Mouse (Mus musculus) forebrain, embryonic 16.5 days (tissue): Measurements from ENCODE around the gene Mapt. TPM values are rescaled to one million over a fixed set of nuclear protein-coding genes. Genes with fewer than 3 reads are reported as not detected.

Experiments used
- ATAC-seq: fragments of 200-750 bp; cut with Nextera tagmentation; 2 replicates; pipeline ENCODE4 v1.8.0; 2017; ENCODE audit warnings: mild to moderate bottlenecking, moderate library complexity
- H3K27ac ChIP-seq: fragments of 300-500 bp; sonication (generic); 2 replicates; pipeline ENCODE4 v1.5.1; 2014; ENCODE audit warnings: low read length, control low read depth
- H3K27me3 ChIP-seq: fragments of 300-500 bp; sonication (generic); replicated peaks from 2 replicates; pipeline ENCODE4 v1.6.1; 2014; ENCODE audit warnings: low read length; ENCODE audit not compliant: control insufficient read depth, insufficient read depth
- H3K36me3 ChIP-seq: fragments of 300-500 bp; sonication (generic); 2 replicates; pipeline ENCODE4 v1.6.1; 2014; ENCODE audit not compliant: control insufficient read depth, insufficient read depth
- H3K4me1 ChIP-seq: fragments of 300-500 bp; sonication (generic); replicated peaks from 2 replicates; pipeline ENCODE4 v1.6.1; 2014; ENCODE audit warnings: low read length; ENCODE audit not compliant: control insufficient read depth, insufficient read depth
- H3K4me2 ChIP-seq: fragments of 300-500 bp; sonication (generic); 2 replicates; pipeline ENCODE4 v1.6.1; 2014; ENCODE audit warnings: mild to moderate bottlenecking, low read length, control low read depth
- H3K4me3 ChIP-seq: fragments of 300-500 bp; sonication (generic); replicated peaks from 2 replicates; pipeline ENCODE4 v1.5.1; 2014; ENCODE audit warnings: mild to moderate bottlenecking, low read length, control low read depth
- H3K9ac ChIP-seq: fragments of 300-500 bp; sonication (generic); replicated peaks from 2 replicates; pipeline ENCODE4 v1.6.1; 2014; ENCODE audit warnings: low read depth, low read length, control low read depth
- H3K9me3 ChIP-seq: fragments of 300-500 bp; sonication (generic); 2 replicates; pipeline ENCODE4 v1.6.1; 2016; ENCODE audit warnings: low read length; ENCODE audit not compliant: control insufficient read depth
- WGBS: fragments of 180-500 bp; shearing (Covaris S2); extraction: QIAGEN DNeasy Blood & Tissue Kit; methylation state at CpG from one replicate; pipeline ENCODE4 v1.1.7; 2014; 5-methylcytosine and 5-hydroxymethylcytosine counted together
- polyA plus RNA-seq: library from polyadenylated mRNA; unstranded; fragments of >200 nt; fragmentation: Nextera tagmentation; extraction: Ambion mirVana; gene quantifications from 2 replicates; pipeline ENCODE4 v1.2.1, GENCODE M21; 2015

Mapt gene
- polyA plus RNA-seq, 1 experiment from 2014 or later: 864 TPM

- Histone ChIP-seq H3K27me3 (no peaks in the 10 kb centered on the region), H3K36me3 (no peaks in the 10 kb centered on the region), H3K9ac (no peak overlapping the region), H3K27ac (no peak overlapping the region), H3K9me3 (no peaks in the 10 kb centered on the region), H3K4me3 (no peak overlapping the region), H3K4me2 (no peak overlapping the region), H3K4me1 (no peaks in the 10 kb centered on the region)
- no peak for ATAC-seq
- WGBS: 86% methylated on average over 6 of the region's 6 CpGs
Observed at GRCm38 (mm10) chr11:104264683-104265082, 33.5 kb downstream of the Mapt start.

GRCm38 (mm10) chr11:104265669-104266068 is 34.5 kb downstream of the Mapt start:
- H3K4me3 ChIP-seq: no peak overlapping the region
- no peaks in the 10 kb centered on the region for H3K4me1 ChIP-seq
- no peak overlapping the region for H3K4me2 ChIP-seq
- H3K9ac ChIP-seq: no peak overlapping the region
- H3K27me3 ChIP-seq: no peaks in the 10 kb centered on the region
- no peak for ATAC-seq
- no peaks in the 10 kb centered on the region for H3K36me3 ChIP-seq
- H3K27ac ChIP-seq: no peak overlapping the region
- no peaks in the 10 kb centered on the region for H3K9me3 ChIP-seq

GRCm38 (mm10) chr11:104267380-104267779 is 36.2 kb downstream of the Mapt start:
- H3K4me3 ChIP-seq: no peak overlapping the region
- ATAC-seq: no peak
- H3K27ac ChIP-seq: no peak overlapping the region
- H3K9me3 ChIP-seq: no peaks in the 10 kb centered on the region
- no peaks in the 10 kb centered on the region for H3K36me3 ChIP-seq
- H3K4me2 ChIP-seq: no peak overlapping the region
- H3K9ac ChIP-seq: no peak overlapping the region
- H3K27me3 ChIP-seq: no peaks in the 10 kb centered on the region
- peaks cover 9% of the 10 kb centered on the region for H3K4me1 ChIP-seq
- WGBS: 84% methylated on average over 11 of the region's 11 CpGs

GRCm38 (mm10) chr11:104269385-104269822 is 38.2 kb downstream of the Mapt start:
- Histone ChIP-seq H3K4me1 (peaks cover 12% of the 10 kb centered on the region), H3K27me3 (no peaks in the 10 kb centered on the region), H3K27ac (no peak overlapping the region), H3K9me3 (no peaks in the 10 kb centered on the region), H3K4me3 (no peak overlapping the region), H3K9ac (no peak overlapping the region), H3K36me3 (no peaks in the 10 kb centered on the region), H3K4me2 (no peak overlapping the region)
- ATAC-seq: no peak
- 70% methylated on average over 9 of the region's 9 CpGs for whole genome bisulfite sequencing

GRCm38 (mm10) chr11:104270452-104270851 is 39.3 kb downstream of the Mapt start:
- Histone ChIP-seq H3K27ac (no peak overlapping the region), H3K9ac (no peak overlapping the region), H3K4me3 (no peak overlapping the region), H3K4me1 (peaks cover 12% of the 10 kb centered on the region), H3K9me3 (no peaks in the 10 kb centered on the region), H3K4me2 (no peak overlapping the region), H3K27me3 (no peaks in the 10 kb centered on the region), H3K36me3 (no peaks in the 10 kb centered on the region)
- ATAC-seq: no peak
- 82% methylated on average over 3 of the region's 3 CpGs for WGBS

- peaks cover 12% of the 10 kb centered on the region for H3K4me1 ChIP-seq
Observed at GRCm38 (mm10) chr11:104270876-104271275, 39.7 kb downstream of the Mapt start.

GRCm38 (mm10) chr11:104271876-104272275 is 40.7 kb downstream of the Mapt start:
- H3K36me3 ChIP-seq: no peaks in the 10 kb centered on the region
- no peak overlapping the region for H3K27ac ChIP-seq
- no peaks in the 10 kb centered on the region for H3K27me3 ChIP-seq
- ATAC-seq: peak; percentile 49
- no peak overlapping the region for H3K4me2 ChIP-seq
- no peak overlapping the region for H3K4me3 ChIP-seq
- WGBS: 61% methylated on average over 6 of the region's 6 CpGs
- H3K4me1 ChIP-seq: peaks cover 12% of the 10 kb centered on the region
- H3K9me3 ChIP-seq: no peaks in the 10 kb centered on the region
- H3K9ac ChIP-seq: no peak overlapping the region

More at GRCm38 (mm10) chr11:104270876-104271275, 39.7 kb downstream of the Mapt start:
- no peak overlapping the region for H3K9ac ChIP-seq
- no peak overlapping the region for H3K4me3 ChIP-seq
- no peaks in the 10 kb centered on the region for H3K36me3 ChIP-seq
- ATAC-seq: no peak
- no peaks in the 10 kb centered on the region for H3K27me3 ChIP-seq
- no peak overlapping the region for H3K4me2 ChIP-seq
- 85% methylated on average over 4 of the region's 4 CpGs for WGBS
- H3K27ac ChIP-seq: no peak overlapping the region
- H3K9me3 ChIP-seq: no peaks in the 10 kb centered on the region

- H3K36me3 ChIP-seq: no peaks in the 10 kb centered on the region
- H3K4me1 ChIP-seq: peaks cover 12% of the 10 kb centered on the region
- H3K4me3 ChIP-seq: no peak overlapping the region
- peak; percentile 76 for ATAC-seq
- no peaks in the 10 kb centered on the region for H3K9me3 ChIP-seq
- H3K9ac ChIP-seq: no peak overlapping the region
- H3K27me3 ChIP-seq: no peaks in the 10 kb centered on the region
- no peak overlapping the region for H3K4me2 ChIP-seq
- WGBS: 32% methylated on average over 8 of the region's 8 CpGs
- no peak overlapping the region for H3K27ac ChIP-seq
Observed at GRCm38 (mm10) chr11:104272352-104272751, 41.2 kb downstream of the Mapt start.

- WGBS: 84% methylated on average over 7 of the region's 7 CpGs
- Histone ChIP-seq H3K27me3 (no peaks in the 10 kb centered on the region), H3K4me2 (no peak overlapping the region), H3K27ac (no peak overlapping the region), H3K36me3 (no peaks in the 10 kb centered on the region), H3K4me1 (peaks cover 12% of the 10 kb centered on the region), H3K4me3 (no peak overlapping the region), H3K9me3 (no peaks in the 10 kb centered on the region), H3K9ac (no peak overlapping the region)
- no peak for ATAC-seq
Observed at GRCm38 (mm10) chr11:104275765-104276164, 44.6 kb downstream of the Mapt start.

GRCm38 (mm10) chr11:104278222-104278621 is 47.0 kb downstream of the Mapt start:
- H3K4me2 ChIP-seq: no peak overlapping the region
- ATAC-seq: no peak
- H3K4me1 ChIP-seq: no peaks in the 10 kb centered on the region
- no peaks in the 10 kb centered on the region for H3K27me3 ChIP-seq
- peaks cover 5% of the 10 kb centered on the region; the same call in 1 of the 2 replicates for H3K36me3 ChIP-seq
- no peaks in the 10 kb centered on the region for H3K9me3 ChIP-seq
- 4% methylated on average over 20 of the region's 20 CpGs for WGBS
- H3K4me3 ChIP-seq: no peak overlapping the region
- H3K9ac ChIP-seq: no peak overlapping the region
- H3K27ac ChIP-seq: no peak overlapping the region
